Mouse (Mus musculus): ENCODE data around the gene Plin4. TPM values are rescaled to one million over a fixed set of nuclear protein-coding genes. Genes with fewer than 3 reads are reported as not detected.

Plin4 gene
- polyA plus RNA-seq, 1 experiment from 2014 or later: 0.13 TPM

GRCm38 (mm10) chr17:56132661-56133060 lies 23.1 kb upstream of the Plin4 start:
- H3K9ac ChIP-seq (replicated peaks; ENCODE audit: low read length): no peak overlapping the region
- H3K27me3 ChIP-seq (ENCODE audit: control insufficient read depth, insufficient read depth, low read length): peaks cover 5% of the 10 kb centered on the region; the same call in 1 of the 2 replicates
- H3K9me3 ChIP-seq (ENCODE audit: control insufficient read depth, low read length): no peaks in the 10 kb centered on the region
- H3K4me1 ChIP-seq (ENCODE audit: control insufficient read depth, insufficient read depth, low read length): peaks cover 13% of the 10 kb centered on the region
- no peak overlapping the region for H3K27ac ChIP-seq (replicated peaks; ENCODE audit: low read depth, low read length)
- WGBS: 5% methylated on average over 14 of the region's 14 CpGs
- peak; percentile 71 for DNase-seq
- no peak overlapping the region for H3K4me2 ChIP-seq (ENCODE audit: low read length)
- H3K36me3 ChIP-seq (ENCODE audit: control insufficient read depth, insufficient read depth, low read length): peaks cover 36% of the 10 kb centered on the region
- H3K4me3 ChIP-seq (replicated peaks; ENCODE audit: low read depth, low read length): no peak overlapping the region
- ATAC-seq (ENCODE audit: low FRiP score, low TSS enrichment): peak; percentile 9; the same call in 1 of the 2 replicates

GRCm38 (mm10) chr17:56131814-56132213 lies 22.2 kb upstream of the Plin4 start:
- H3K9ac ChIP-seq (replicated peaks; ENCODE audit: low read length): no peak overlapping the region
- 41% methylated on average over 7 of the region's 7 CpGs for WGBS
- peaks cover 45% of the 10 kb centered on the region for H3K36me3 ChIP-seq (ENCODE audit: control insufficient read depth, insufficient read depth, low read length)
- peaks cover 7% of the 10 kb centered on the region; the same call in 1 of the 2 replicates for H3K4me1 ChIP-seq (ENCODE audit: control insufficient read depth, insufficient read depth, low read length)
- H3K4me2 ChIP-seq (ENCODE audit: low read length): no peak overlapping the region
- DNase-seq: peak; percentile 80
- no peak overlapping the region for H3K4me3 ChIP-seq (replicated peaks; ENCODE audit: low read depth, low read length)
- no peak overlapping the region for H3K27ac ChIP-seq (replicated peaks; ENCODE audit: low read depth, low read length)
- peaks cover 5% of the 10 kb centered on the region; the same call in 1 of the 2 replicates for H3K27me3 ChIP-seq (ENCODE audit: control insufficient read depth, insufficient read depth, low read length)
- no peaks in the 10 kb centered on the region for H3K9me3 ChIP-seq (ENCODE audit: control insufficient read depth, low read length)
- peak; percentile 28; the same call in 1 of the 2 replicates for ATAC-seq (ENCODE audit: low FRiP score, low TSS enrichment)

- Histone ChIP-seq H3K36me3 (ENCODE audit: control insufficient read depth, insufficient read depth, low read length) (peaks cover 51% of the 10 kb centered on the region), H3K9ac (replicated peaks; ENCODE audit: low read length) (no peak overlapping the region), H3K27ac (replicated peaks; ENCODE audit: low read depth, low read length) (no peak overlapping the region), H3K4me1 (ENCODE audit: control insufficient read depth, insufficient read depth, low read length) (peaks cover 7% of the 10 kb centered on the region; the same call in 1 of the 2 replicates), H3K27me3 (ENCODE audit: control insufficient read depth, insufficient read depth, low read length) (peaks cover 5% of the 10 kb centered on the region; the same call in 1 of the 2 replicates), H3K4me2 (ENCODE audit: low read length) (no peak overlapping the region), H3K9me3 (ENCODE audit: control insufficient read depth, low read length) (no peaks in the 10 kb centered on the region), H3K4me3 (replicated peaks; ENCODE audit: low read depth, low read length) (no peak overlapping the region)
- no peak for DNase-seq
- no peak for ATAC-seq (ENCODE audit: low FRiP score, low TSS enrichment)
- 93% methylated on average over 10 of the region's 10 CpGs for WGBS
Observed at GRCm38 (mm10) chr17:56131136-56131535, 21.5 kb upstream of the Plin4 start.

DNA sequence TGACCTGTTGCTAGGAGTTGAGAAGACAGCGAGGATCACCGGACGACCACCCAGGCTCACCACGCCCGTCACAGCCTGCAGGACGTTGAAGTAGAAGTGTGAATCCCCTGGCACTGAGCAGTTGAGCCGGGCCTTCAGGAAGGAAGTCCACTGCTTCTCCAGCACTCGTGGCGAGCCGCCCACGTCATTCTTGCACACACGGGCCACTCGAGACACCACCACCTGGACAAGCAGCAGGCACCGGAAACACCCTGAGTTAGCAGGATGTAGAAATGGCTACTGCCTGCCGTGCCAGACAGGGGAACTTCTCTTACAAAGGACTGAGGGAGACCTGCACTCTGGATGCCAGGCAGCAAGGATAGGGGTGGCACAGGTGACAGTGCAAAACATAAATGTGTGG lies 18.6 kb upstream of the Plin4 start:
- Histone ChIP-seq H3K9me3 (ENCODE audit: control insufficient read depth, low read length) (0 out of 2 replicates have a peak, but pooled peaks cover under 1% of the 10 kb centered on the region), H3K4me2 (ENCODE audit: low read length) (no peak overlapping the region), H3K4me1 (ENCODE audit: control insufficient read depth, insufficient read depth, low read length) (peaks cover 3% of the 10 kb centered on the region; the same call in 1 of the 2 replicates), H3K27ac (replicated peaks; ENCODE audit: low read depth, low read length) (no peak overlapping the region), H3K36me3 (ENCODE audit: control insufficient read depth, insufficient read depth, low read length) (peaks cover 69% of the 10 kb centered on the region), H3K4me3 (replicated peaks; ENCODE audit: low read depth, low read length) (no peak overlapping the region), H3K27me3 (ENCODE audit: control insufficient read depth, insufficient read depth, low read length) (peaks cover 12% of the 10 kb centered on the region), H3K9ac (replicated peaks; ENCODE audit: low read length) (no peak overlapping the region)
- 86% methylated on average over 15 of the region's 15 CpGs for WGBS
- no peak for DNase-seq
- no peak for ATAC-seq (ENCODE audit: low FRiP score, low TSS enrichment)

GRCm38 (mm10) chr17:56126175-56126574 lies 16.6 kb upstream of the Plin4 start:
- H3K4me2 ChIP-seq (ENCODE audit: low read length): no peak overlapping the region
- H3K27ac ChIP-seq (replicated peaks; ENCODE audit: low read depth, low read length): no peak overlapping the region
- WGBS: 77% methylated on average over 11 of the region's 11 CpGs
- no peak overlapping the region for H3K9ac ChIP-seq (replicated peaks; ENCODE audit: low read length)
- no peak overlapping the region for H3K4me3 ChIP-seq (replicated peaks; ENCODE audit: low read depth, low read length)
- peaks cover 69% of the 10 kb centered on the region for H3K36me3 ChIP-seq (ENCODE audit: control insufficient read depth, insufficient read depth, low read length)
- ATAC-seq (ENCODE audit: low FRiP score, low TSS enrichment) (no peak), DNase-seq (no peak)
- H3K4me1 ChIP-seq (ENCODE audit: control insufficient read depth, insufficient read depth, low read length): no peaks in the 10 kb centered on the region
- H3K9me3 ChIP-seq (ENCODE audit: control insufficient read depth, low read length): peaks cover 12% of the 10 kb centered on the region
- H3K27me3 ChIP-seq (ENCODE audit: control insufficient read depth, insufficient read depth, low read length): peaks cover 19% of the 10 kb centered on the region

GRCm38 (mm10) chr17:56125276-56125630 lies 15.7 kb upstream of the Plin4 start:
- H3K9me3 ChIP-seq (ENCODE audit: control insufficient read depth, low read length): peaks cover 12% of the 10 kb centered on the region
- H3K27me3 ChIP-seq (ENCODE audit: control insufficient read depth, insufficient read depth, low read length): peaks cover 29% of the 10 kb centered on the region
- ATAC-seq (ENCODE audit: low FRiP score, low TSS enrichment) (no peak), DNase-seq (no peak)
- no peak overlapping the region for H3K4me3 ChIP-seq (replicated peaks; ENCODE audit: low read depth, low read length)
- H3K27ac ChIP-seq (replicated peaks; ENCODE audit: low read depth, low read length): no peak overlapping the region
- no peaks in the 10 kb centered on the region for H3K4me1 ChIP-seq (ENCODE audit: control insufficient read depth, insufficient read depth, low read length)
- WGBS: 87% methylated on average over 4 of the region's 4 CpGs
- H3K36me3 ChIP-seq (ENCODE audit: control insufficient read depth, insufficient read depth, low read length): peaks cover 60% of the 10 kb centered on the region
- H3K9ac ChIP-seq (replicated peaks; ENCODE audit: low read length): no peak overlapping the region
- no peak overlapping the region for H3K4me2 ChIP-seq (ENCODE audit: low read length)

DNA sequence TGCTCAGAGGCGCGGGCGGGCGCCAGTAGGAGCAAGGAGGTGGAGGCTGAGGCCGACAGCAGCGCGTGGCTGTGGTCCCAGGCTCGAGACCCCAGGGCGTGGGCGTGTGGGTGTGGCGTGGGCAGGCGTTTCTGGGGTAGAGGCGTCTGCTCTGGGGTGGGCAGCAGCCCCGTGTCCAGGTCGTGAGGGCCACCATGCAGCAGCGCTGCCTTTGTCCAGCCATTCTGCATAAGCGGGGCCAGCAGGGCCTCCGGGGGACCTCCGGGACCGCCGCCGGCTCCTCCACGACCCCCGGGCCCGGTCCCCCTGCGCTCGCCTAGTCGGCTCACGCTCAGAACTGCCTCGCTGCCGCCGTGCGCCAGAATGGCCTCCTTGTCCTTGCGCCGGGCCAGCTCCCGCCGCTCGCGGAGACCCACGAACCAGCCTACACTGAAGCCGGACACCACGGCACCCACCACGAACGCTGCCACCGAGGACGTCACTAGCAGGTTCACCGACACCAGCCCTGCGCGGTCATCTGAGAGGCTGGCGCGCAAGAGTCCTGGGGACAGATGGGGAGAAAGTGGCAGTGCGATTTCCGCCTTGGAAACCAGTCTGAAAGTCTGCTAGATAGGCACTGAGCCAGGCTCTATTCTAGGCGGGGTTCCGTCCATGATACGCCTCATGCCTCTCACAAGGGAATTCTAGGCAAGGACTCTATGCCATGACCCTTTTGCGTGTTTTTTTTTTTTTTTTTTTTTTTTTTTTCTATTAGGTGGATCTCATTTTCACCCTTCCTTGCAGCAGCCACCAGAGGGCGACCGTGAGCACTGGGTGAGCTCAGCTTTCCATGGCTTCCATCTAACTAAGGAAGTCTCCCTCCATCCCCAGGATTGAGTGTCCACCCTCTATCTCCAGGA lies 15.0 kb upstream of the Plin4 start:
- WGBS: 10% methylated on average over 59 of the region's 59 CpGs

DNA sequence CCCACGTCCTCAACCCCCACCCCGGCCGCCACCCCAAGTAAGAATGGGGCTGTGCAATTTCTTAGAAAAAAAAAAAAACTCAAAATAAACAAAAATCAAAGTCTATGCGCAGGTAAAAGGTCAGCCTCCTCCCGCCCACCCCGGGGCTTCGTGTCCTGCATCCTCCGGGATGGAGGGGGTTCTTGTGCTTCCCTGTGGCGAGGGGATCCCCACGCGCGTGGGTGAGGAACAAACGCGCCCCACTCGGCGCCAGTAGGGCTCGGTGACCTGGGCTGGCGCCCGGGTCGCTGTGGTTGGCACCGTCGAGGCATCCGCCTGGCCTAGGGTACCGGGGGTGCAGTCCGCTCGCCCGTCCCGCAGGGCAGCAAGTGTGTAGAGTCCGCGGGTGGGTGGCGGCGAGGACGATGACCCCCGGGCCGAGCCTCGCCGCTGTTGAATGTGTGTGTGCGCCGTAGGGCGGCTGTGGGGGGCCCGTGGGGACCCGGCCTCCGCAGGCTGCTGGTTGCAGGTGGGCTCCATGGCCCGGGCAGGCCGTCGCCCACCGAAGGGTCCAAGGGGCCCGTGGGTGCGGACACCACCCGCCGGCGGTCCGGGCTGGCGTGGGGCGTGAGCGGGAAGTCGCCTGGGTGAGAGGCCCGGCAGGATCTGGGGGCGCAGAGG lies 14.2 kb upstream of the Plin4 start:
- no peak overlapping the region for H3K9ac ChIP-seq (replicated peaks; ENCODE audit: low read length)
- no peak for DNase-seq
- H3K4me2 ChIP-seq (ENCODE audit: low read length): peak overlapping the region; percentile 38
- 0 out of 2 replicates have a peak, but pooled peaks have one; percentile 28 for ATAC-seq (ENCODE audit: low FRiP score, low TSS enrichment)
- H3K4me1 ChIP-seq (ENCODE audit: control insufficient read depth, insufficient read depth, low read length): no peaks in the 10 kb centered on the region
- H3K27ac ChIP-seq (replicated peaks; ENCODE audit: low read depth, low read length): no peak overlapping the region
- peaks cover 42% of the 10 kb centered on the region for H3K27me3 ChIP-seq (ENCODE audit: control insufficient read depth, insufficient read depth, low read length)
- peaks cover 47% of the 10 kb centered on the region for H3K36me3 ChIP-seq (ENCODE audit: control insufficient read depth, insufficient read depth, low read length)
- 0 out of 2 replicates have a peak overlapping the region, but pooled peaks have one; percentile 1 for H3K4me3 ChIP-seq (replicated peaks; ENCODE audit: low read depth, low read length)
- H3K9me3 ChIP-seq (ENCODE audit: control insufficient read depth, low read length): peaks cover 12% of the 10 kb centered on the region
- WGBS: 47% methylated on average over 59 of the region's 59 CpGs

More for the DNA sequence above, 15.0 kb upstream of the Plin4 start:
- Histone ChIP-seq H3K4me2 (ENCODE audit: low read length) (peak overlapping the region; percentile 38), H3K4me3 (replicated peaks; ENCODE audit: low read depth, low read length) (0 out of 2 replicates have a peak overlapping the region, but pooled peaks have one; percentile 1), H3K9ac (replicated peaks; ENCODE audit: low read length) (no peak overlapping the region), H3K27ac (replicated peaks; ENCODE audit: low read depth, low read length) (no peak overlapping the region), H3K36me3 (ENCODE audit: control insufficient read depth, insufficient read depth, low read length) (peaks cover 55% of the 10 kb centered on the region), H3K4me1 (ENCODE audit: control insufficient read depth, insufficient read depth, low read length) (no peaks in the 10 kb centered on the region), H3K27me3 (ENCODE audit: control insufficient read depth, insufficient read depth, low read length) (peaks cover 35% of the 10 kb centered on the region), H3K9me3 (ENCODE audit: control insufficient read depth, low read length) (peaks cover 12% of the 10 kb centered on the region)
- peak; percentile 4; the same call in 1 of the 2 replicates for ATAC-seq (ENCODE audit: low FRiP score, low TSS enrichment)
- peak; percentile 71 for DNase-seq

Measured in midbrain, embryonic 14.5 days (tissue).